Mouse (Mus musculus): Measurements from ENCODE around the gene Rhox3e.
"Not testable (repeated sequence)": the region's sequence is repeated elsewhere in the genome, so short reads cannot be mapped to it uniquely, and the experiment has no call there.

DNA sequence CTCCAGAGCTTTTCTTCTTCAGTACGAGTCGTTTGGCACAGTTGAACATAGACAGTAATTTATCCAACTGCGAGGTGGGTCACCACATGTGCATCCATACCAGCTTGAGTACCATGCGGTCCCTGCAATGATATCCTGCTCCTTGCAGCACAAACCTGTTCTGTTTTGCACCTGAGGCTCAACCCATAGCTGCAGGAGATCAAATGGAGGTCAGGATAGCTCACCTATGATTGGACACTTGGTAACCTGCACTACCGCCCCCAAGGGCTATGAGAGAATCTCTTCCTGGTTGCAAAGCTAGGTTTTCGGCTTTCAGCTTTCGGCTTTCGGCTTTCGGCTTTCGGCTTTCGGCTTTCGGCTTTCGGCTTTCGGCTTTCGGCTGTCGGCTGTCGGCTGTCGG, 27.8 kb upstream of the Rhox3e start, which contains the start of gene Rhox4d:
- TF ChIP-seq CTCF, EP300 (IDR thresholded peaks at IDR 0.05; ENCODE audit: low read depth): not testable (repeated sequence)

Measured in heart, postnatal 0 days (tissue).